Mouse (Mus musculus) stomach, embryonic 14.5 days (tissue): ENCODE measurements around the gene Wasf2. TPM values are rescaled to one million over a fixed set of nuclear protein-coding genes. Genes with fewer than 3 reads are reported as not detected.

Experiments
- ATAC-seq: fragments of 200-750 bp; cut with Nextera tagmentation; 2 replicates; pipeline ENCODE4 v1.8.0; 2017; ENCODE audit warnings: low read depth, moderate TSS enrichment; ENCODE audit not compliant: insufficient number of reproducible peaks, insufficient read depth, low FRiP score
- H3K27ac ChIP-seq: fragments of 300-500 bp; sonication (generic); 2 replicates; pipeline ENCODE4 v1.5.1; 2014; ENCODE audit warnings: mild to moderate bottlenecking, low read length, moderate library complexity, mixed read lengths
- H3K27me3 ChIP-seq: fragments of 300-500 bp; sonication (generic); 2 replicates; pipeline ENCODE4 v1.6.1; 2014; ENCODE audit warnings: low read length, control low read depth, mixed read lengths; ENCODE audit not compliant: control insufficient read depth, insufficient read depth
- H3K36me3 ChIP-seq: fragments of 300-500 bp; sonication (generic); 2 replicates; pipeline ENCODE4 v1.6.1; 2014; ENCODE audit warnings: mild to moderate bottlenecking, control low read depth, low read length, moderate library complexity, mixed read lengths; ENCODE audit not compliant: control insufficient read depth, insufficient read depth
- H3K4me1 ChIP-seq: fragments of 300-500 bp; sonication (generic); 2 replicates; pipeline ENCODE4 v1.6.1; 2014; ENCODE audit warnings: low read length, control low read depth, mixed read lengths; ENCODE audit not compliant: control insufficient read depth, insufficient read depth
- H3K4me2 ChIP-seq: fragments of 300-500 bp; sonication (generic); replicated peaks from 2 replicates; pipeline ENCODE4 v1.6.1; 2014; ENCODE audit warnings: low read depth, low read length, control low read depth
- H3K4me3 ChIP-seq: fragments of 300-500 bp; sonication (generic); 2 replicates; pipeline ENCODE4 v1.5.1; 2014; ENCODE audit warnings: low read depth, low read length, control low read depth
- H3K9ac ChIP-seq: fragments of 300-500 bp; sonication (generic); replicated peaks from 2 replicates; pipeline ENCODE4 v1.6.1; 2014; ENCODE audit warnings: low read depth, mild to moderate bottlenecking, control low read depth, low read length, moderate library complexity, mixed read lengths
- H3K9me3 ChIP-seq: fragments of 300-500 bp; sonication (generic); 2 replicates; pipeline ENCODE4 v1.6.1; 2016; ENCODE audit warnings: low read depth, low read length, control low read depth; ENCODE audit not compliant: control insufficient read depth
- WGBS: fragments of 180-500 bp; shearing (Covaris S2); extraction: QIAGEN DNeasy Blood & Tissue Kit; methylation state at CpG from one replicate; pipeline ENCODE4 v1.1.7; 2014; 5-methylcytosine and 5-hydroxymethylcytosine counted together
- polyA plus RNA-seq: library from polyadenylated mRNA; unstranded; fragments of >200 nt; fragmentation: Nextera tagmentation; extraction: Ambion mirVana; gene quantifications from 2 replicates; pipeline ENCODE4 v1.2.1, GENCODE M21; 2014

The Wasf2 gene
- polyA plus RNA-seq, 1 experiment from 2014 or later: 120 TPM

- Histone ChIP-seq H3K4me1 (peaks cover 15% of the 10 kb centered on the region; the same call in 1 of the 2 replicates), H3K9ac (peak within 1 kb of the TSS; percentile 42; the same call in 1 of the 2 replicates), H3K36me3 (no peaks in the 10 kb centered on the region), H3K27ac (no peak within 1 kb of the TSS), H3K27me3 (no peaks in the 10 kb centered on the region), H3K4me2 (peak within 1 kb of the TSS; percentile 99), H3K4me3 (peak within 1 kb of the TSS; percentile 64), H3K9me3 (no peaks in the 10 kb centered on the region)
- 2% methylated on average over 48 of the region's 52 CpGs for WGBS
- ATAC-seq: peak; percentile 31; the same call in 1 of the 2 replicates
Measured at GRCm38 (mm10) chr4:133211751-133212561, 81.7 kb downstream of the Wasf2 start, which contains the start of the genes Cd164l2 and Gpr3. Cd164l2 (plus strand) TSS chr4:133212131. Gpr3 (minus strand) TSS chr4:133212536.

- WGBS: 1% methylated on average over 44 of the region's 44 CpGs
- H3K36me3 ChIP-seq: no peaks in the 10 kb centered on the region
- H3K27ac ChIP-seq: no peak overlapping the region
- ATAC-seq: peak; percentile 67
- H3K4me3 ChIP-seq: peak overlapping the region; percentile 64
- peak overlapping the region; percentile 99 for H3K4me2 ChIP-seq
- no peaks in the 10 kb centered on the region for H3K9me3 ChIP-seq
- peaks cover 15% of the 10 kb centered on the region; the same call in 1 of the 2 replicates for H3K4me1 ChIP-seq
- H3K9ac ChIP-seq: peak overlapping the region; percentile 42; the same call in 1 of the 2 replicates
- H3K27me3 ChIP-seq: no peaks in the 10 kb centered on the region
Measured at GRCm38 (mm10) chr4:133212562-133213267, 82.4 kb downstream of the Wasf2 start.

GRCm38 (mm10) chr4:133213268-133213590 is 82.9 kb downstream of the Wasf2 start:
- ATAC-seq: no peak
- H3K9ac ChIP-seq: no peak overlapping the region

GRCm38 (mm10) chr4:133213661-133214060 is 83.4 kb downstream of the Wasf2 start:
- H3K36me3 ChIP-seq: no peaks in the 10 kb centered on the region

More at GRCm38 (mm10) chr4:133213268-133213590, 82.9 kb downstream of the Wasf2 start:
- Histone ChIP-seq H3K27me3 (no peaks in the 10 kb centered on the region), H3K27ac (no peak overlapping the region), H3K36me3 (no peaks in the 10 kb centered on the region), H3K4me1 (peaks cover 15% of the 10 kb centered on the region; the same call in 1 of the 2 replicates), H3K9me3 (no peaks in the 10 kb centered on the region), H3K4me2 (peak overlapping the region; percentile 99), H3K4me3 (no peak overlapping the region)
- WGBS: 0% methylated on average over 9 of the region's 9 CpGs

GRCm38 (mm10) chr4:133217641-133218040 is 87.3 kb downstream of the Wasf2 start:
- WGBS: 4% methylated on average over 5 of the region's 5 CpGs
- Histone ChIP-seq H3K4me2 (no peak overlapping the region), H3K4me3 (no peak overlapping the region), H3K36me3 (no peaks in the 10 kb centered on the region), H3K27ac (no peak overlapping the region), H3K27me3 (no peaks in the 10 kb centered on the region), H3K9me3 (no peaks in the 10 kb centered on the region), H3K4me1 (peaks cover 15% of the 10 kb centered on the region; the same call in 1 of the 2 replicates), H3K9ac (no peak overlapping the region)
- no peak for ATAC-seq

More at GRCm38 (mm10) chr4:133213661-133214060, 83.4 kb downstream of the Wasf2 start:
- ATAC-seq: no peak
- peaks cover 15% of the 10 kb centered on the region; the same call in 1 of the 2 replicates for H3K4me1 ChIP-seq
- no peak overlapping the region for H3K4me3 ChIP-seq
- 11% methylated on average over 10 of the region's 10 CpGs for WGBS
- H3K27ac ChIP-seq: no peak overlapping the region
- H3K27me3 ChIP-seq: no peaks in the 10 kb centered on the region
- H3K4me2 ChIP-seq: peak overlapping the region; percentile 99
- H3K9ac ChIP-seq: no peak overlapping the region
- H3K9me3 ChIP-seq: no peaks in the 10 kb centered on the region

GRCm38 (mm10) chr4:133218745-133219144 is 88.4 kb downstream of the Wasf2 start:
- ATAC-seq: no peak
- Histone ChIP-seq H3K4me3 (no peak overlapping the region), H3K27me3 (no peaks in the 10 kb centered on the region), H3K36me3 (no peaks in the 10 kb centered on the region), H3K9me3 (no peaks in the 10 kb centered on the region), H3K27ac (no peak overlapping the region), H3K9ac (no peak overlapping the region), H3K4me2 (no peak overlapping the region), H3K4me1 (peaks cover 5% of the 10 kb centered on the region; the same call in 1 of the 2 replicates)
- 89% methylated on average over 3 of the region's 3 CpGs for WGBS

GRCm38 (mm10) chr4:133220656-133221055 is 90.4 kb downstream of the Wasf2 start:
- WGBS: 2% methylated on average over 25 of the region's 25 CpGs
- H3K9me3 ChIP-seq: no peaks in the 10 kb centered on the region
- peak overlapping the region; percentile 59 for H3K4me2 ChIP-seq
- H3K4me3 ChIP-seq: peak overlapping the region; percentile 31
- H3K27me3 ChIP-seq: no peaks in the 10 kb centered on the region
- H3K27ac ChIP-seq: 0 out of 2 replicates have a peak overlapping the region, but pooled peaks have one; percentile 27
- peak; percentile 50 for ATAC-seq
- H3K36me3 ChIP-seq: no peaks in the 10 kb centered on the region
- peaks cover 5% of the 10 kb centered on the region; the same call in 1 of the 2 replicates for H3K4me1 ChIP-seq
- H3K9ac ChIP-seq: no peak overlapping the region

- no peak overlapping the region for H3K4me3 ChIP-seq
- no peak overlapping the region for H3K4me2 ChIP-seq
- no peaks in the 10 kb centered on the region for H3K9me3 ChIP-seq
- no peak overlapping the region for H3K27ac ChIP-seq
- peaks cover 5% of the 10 kb centered on the region; the same call in 1 of the 2 replicates for H3K4me1 ChIP-seq
- H3K9ac ChIP-seq: no peak overlapping the region
- WGBS: 86% methylated on average over 8 of the region's 8 CpGs
- H3K36me3 ChIP-seq: no peaks in the 10 kb centered on the region
- H3K27me3 ChIP-seq: no peaks in the 10 kb centered on the region
- ATAC-seq: no peak
Measured at GRCm38 (mm10) chr4:133221701-133222100, 91.4 kb downstream of the Wasf2 start.
